Mouse (Mus musculus): Measurements from ENCODE around the gene Dand5. TPM values are rescaled to one million over a fixed set of nuclear protein-coding genes. Genes with fewer than 3 reads are reported as not detected.

Dand5 gene
- polyA plus RNA-seq, 1 experiment from 2014 or later, result 2.5 TPM

DNA sequence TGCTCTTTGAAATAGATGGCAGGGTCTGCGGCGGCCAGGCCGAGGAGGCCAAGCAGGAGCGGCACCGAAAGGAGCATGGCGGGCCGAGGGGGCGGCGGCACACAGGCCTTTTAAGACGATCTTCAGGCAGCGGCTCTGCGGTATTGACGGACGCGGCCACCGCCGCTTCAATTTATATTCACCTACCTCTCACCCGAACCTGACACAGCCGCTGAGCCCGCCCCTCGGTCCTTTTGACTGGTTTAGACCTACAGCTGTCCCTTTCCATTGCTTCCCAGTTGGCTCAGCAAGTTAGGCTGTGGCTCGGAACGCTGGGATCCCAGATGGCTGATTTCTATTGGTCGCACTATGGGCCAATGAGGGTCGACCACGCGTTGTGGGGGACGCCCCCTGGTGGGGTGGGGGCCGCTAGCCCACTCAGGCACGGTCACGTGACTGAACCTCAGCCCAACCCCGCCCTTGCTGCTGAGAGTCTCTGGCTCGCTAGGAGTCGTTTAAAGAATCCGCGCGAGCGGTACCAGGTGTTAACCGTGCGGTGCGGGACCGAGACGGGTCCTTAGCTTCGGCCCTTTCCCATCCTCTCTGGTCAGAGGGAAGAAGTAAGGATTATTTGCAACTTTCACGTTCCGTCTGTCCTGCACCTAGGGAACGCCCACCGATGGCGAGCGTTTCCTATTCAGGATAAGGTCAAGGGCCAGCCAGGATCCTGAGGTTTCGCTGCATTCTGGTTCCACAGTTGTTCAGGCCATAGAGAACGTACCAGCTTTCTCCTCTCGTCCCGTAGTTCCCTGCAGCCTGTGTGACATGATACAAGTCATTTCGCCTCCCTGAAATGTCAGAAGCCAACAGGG, 24.3 kb upstream of the Dand5 start, which contains the start of gene Calr:
Gene Calr (minus strand): TSS at position 213 of the 851 bp plus-strand sequence.
- H3K9me3 ChIP-seq (ENCODE audit: low read length), result no peaks in the 10 kb centered on the region
- peak; percentile 40; the same call in 1 of the 2 replicates for TF ChIP-seq EP300 (IDR thresholded peaks at IDR 0.05; ENCODE audit: low read depth)
- TF ChIP-seq CTCF (IDR thresholded peaks at IDR 0.05; ENCODE audit: low read depth), result peak; percentile 58
- H3K36me3 ChIP-seq (replicated peaks; ENCODE audit: insufficient read depth, low read length), result peaks cover 35% of the 10 kb centered on the region
- H3K4me3 ChIP-seq (ENCODE audit: low read depth, low read length), result peak within 1 kb of the TSS; percentile 71
- H3K9ac ChIP-seq (replicated peaks), result peak within 1 kb of the TSS; percentile 80
- peak; percentile 99 for DNase-seq
- peak within 1 kb of the TSS; percentile 88 for H3K4me2 ChIP-seq (ENCODE audit: low read depth, low read length)
- peak within 1 kb of the TSS; percentile 90 for H3K27ac ChIP-seq (ENCODE audit: low read depth)
- under 1% methylated on average over 55 of the region's 55 CpGs for WGBS (ENCODE audit: insufficient replicate concordance)
- H3K4me1 ChIP-seq (ENCODE audit: insufficient read depth), result peaks cover 28% of the 10 kb centered on the region
- no peaks in the 10 kb centered on the region for H3K27me3 ChIP-seq (ENCODE audit: insufficient read depth, low read length)
- ATAC-seq, result peak; percentile 99

DNA sequence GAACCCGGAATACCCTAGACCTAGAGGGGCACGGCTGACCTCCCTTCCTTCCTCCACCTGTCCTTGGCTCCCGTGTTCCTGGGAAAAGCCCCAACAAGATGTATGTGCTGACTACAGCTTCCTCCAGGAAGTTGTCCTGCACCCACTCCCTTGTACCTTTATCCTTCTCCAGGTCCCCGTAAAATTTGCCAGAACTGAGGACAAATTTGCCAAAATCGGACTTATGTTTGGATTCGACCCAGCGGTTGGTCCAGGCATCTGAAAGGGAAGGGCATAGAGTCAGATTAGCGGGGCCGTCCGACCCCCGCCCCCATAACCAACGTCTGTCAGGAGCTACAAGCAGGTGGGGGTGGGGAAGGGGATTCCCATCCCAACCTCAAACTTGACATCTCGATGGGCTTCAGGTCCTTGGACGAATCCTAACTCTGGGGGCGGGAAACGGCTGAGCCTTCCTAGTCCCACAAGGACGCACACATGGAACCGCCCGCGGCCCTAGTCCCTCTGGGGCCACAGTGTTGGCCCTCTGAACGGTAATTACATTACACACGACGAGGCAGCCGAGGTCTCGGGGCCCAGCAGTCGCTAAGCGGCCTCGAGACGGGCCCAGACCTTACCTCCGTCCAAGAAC, 23.6 kb upstream of the Dand5 start:
- under 1% methylated on average over 30 of the region's 30 CpGs for WGBS (ENCODE audit: insufficient replicate concordance)
- Histone ChIP-seq H3K4me2 (ENCODE audit: low read depth, low read length) (peak overlapping the region; percentile 88), H3K36me3 (replicated peaks; ENCODE audit: insufficient read depth, low read length) (peaks cover 41% of the 10 kb centered on the region), H3K9me3 (ENCODE audit: low read length) (no peaks in the 10 kb centered on the region), H3K4me3 (ENCODE audit: low read depth, low read length) (peak overlapping the region; percentile 71), H3K27ac (ENCODE audit: low read depth) (peak overlapping the region; percentile 85), H3K4me1 (ENCODE audit: insufficient read depth) (peaks cover 31% of the 10 kb centered on the region), H3K9ac (replicated peaks) (peak overlapping the region; percentile 80), H3K27me3 (ENCODE audit: insufficient read depth, low read length) (no peaks in the 10 kb centered on the region)
- TF ChIP-seq EP300 (IDR thresholded peaks at IDR 0.05; ENCODE audit: low read depth) (no peak), CTCF (IDR thresholded peaks at IDR 0.05; ENCODE audit: low read depth) (no peak)
- peak; percentile 30 for ATAC-seq
- no peak for DNase-seq

DNA sequence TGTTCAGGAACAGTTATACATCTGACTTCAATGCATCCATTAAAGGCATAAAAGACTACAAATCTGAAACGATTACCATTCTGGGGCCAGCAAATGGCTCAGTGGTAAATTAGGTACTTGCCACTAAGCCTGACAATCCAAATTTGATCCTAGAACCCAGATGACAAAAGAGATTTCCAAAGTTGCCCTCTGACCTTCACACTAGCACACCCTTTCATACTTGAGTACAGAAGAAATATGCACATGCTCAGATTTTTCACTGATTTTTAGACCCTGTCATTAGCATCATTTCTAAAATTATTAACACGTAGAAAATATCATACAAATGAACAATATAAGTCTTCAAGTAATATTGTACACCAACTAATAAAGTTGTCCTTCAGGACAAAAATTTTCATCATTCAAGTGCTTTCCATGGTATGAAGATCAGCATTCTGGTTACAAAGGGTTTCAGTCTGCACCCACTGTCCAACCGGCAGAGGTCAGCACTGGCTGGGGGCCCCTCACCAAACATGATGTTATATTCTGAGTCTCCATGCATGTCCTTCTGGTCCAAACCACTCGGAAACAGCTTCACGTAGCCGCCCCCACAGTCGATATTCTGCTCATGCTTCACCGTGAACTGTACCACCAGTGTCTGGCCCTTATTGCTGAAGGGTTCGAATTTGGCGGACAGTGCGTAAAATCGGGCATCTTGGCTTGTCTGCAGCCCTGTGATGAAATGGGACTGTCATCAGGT, 22.9 kb upstream of the Dand5 start:
- Histone ChIP-seq H3K9me3 (ENCODE audit: low read length) (no peaks in the 10 kb centered on the region), H3K27ac (ENCODE audit: low read depth) (peak overlapping the region; percentile 85; the same call in 1 of the 2 replicates), H3K4me2 (ENCODE audit: low read depth, low read length) (peak overlapping the region; percentile 88), H3K4me1 (ENCODE audit: insufficient read depth) (peaks cover 32% of the 10 kb centered on the region), H3K36me3 (replicated peaks; ENCODE audit: insufficient read depth, low read length) (peaks cover 43% of the 10 kb centered on the region), H3K27me3 (ENCODE audit: insufficient read depth, low read length) (no peaks in the 10 kb centered on the region), H3K9ac (replicated peaks) (peak overlapping the region; percentile 80), H3K4me3 (ENCODE audit: low read depth, low read length) (peak overlapping the region; percentile 71)
- DNase-seq (peak; percentile 63), ATAC-seq (no peak)
- 11% methylated on average over 12 of the region's 12 CpGs for WGBS (ENCODE audit: insufficient replicate concordance)
- peak; percentile 73 for TF ChIP-seq CTCF (IDR thresholded peaks at IDR 0.05; ENCODE audit: low read depth)
- no peak for TF ChIP-seq EP300 (IDR thresholded peaks at IDR 0.05; ENCODE audit: low read depth)

DNA sequence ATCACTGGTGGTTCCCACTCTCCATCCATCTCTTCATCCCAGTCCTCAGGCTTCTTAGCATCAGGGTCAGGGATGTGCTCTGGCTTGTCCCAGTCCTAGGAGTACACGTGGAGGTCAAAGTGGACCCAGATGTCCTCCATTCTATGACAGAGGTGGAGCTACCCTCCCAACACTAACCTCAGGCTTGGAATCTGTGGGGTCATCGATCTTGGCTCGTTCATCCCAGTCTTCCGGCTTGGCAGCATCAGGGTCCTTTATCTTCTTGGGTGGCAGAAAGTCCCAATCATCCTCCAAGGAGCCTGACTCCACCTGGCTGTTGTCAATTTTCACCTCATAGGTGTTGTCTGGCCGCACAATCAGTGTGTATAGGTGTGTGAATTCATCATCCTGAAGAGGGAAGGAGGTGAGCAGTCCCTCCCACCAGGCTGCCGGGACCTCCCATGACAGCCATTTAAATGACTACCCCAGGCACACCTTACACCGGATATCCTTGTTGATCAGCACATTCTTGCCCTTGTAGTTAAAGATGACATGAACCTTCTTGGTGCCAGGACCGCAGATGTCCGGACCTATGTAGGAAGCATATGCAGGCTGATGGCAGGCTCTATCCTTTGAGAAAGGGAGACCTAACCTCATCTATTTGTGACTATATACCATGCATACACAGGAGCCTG, 21.9 kb upstream of the Dand5 start:
- H3K4me3 ChIP-seq (ENCODE audit: low read depth, low read length), result peak overlapping the region; percentile 71; the same call in 1 of the 2 replicates
- peaks cover 33% of the 10 kb centered on the region for H3K4me1 ChIP-seq (ENCODE audit: insufficient read depth)
- no peaks in the 10 kb centered on the region for H3K27me3 ChIP-seq (ENCODE audit: insufficient read depth, low read length)
- H3K36me3 ChIP-seq (replicated peaks; ENCODE audit: insufficient read depth, low read length), result peaks cover 43% of the 10 kb centered on the region
- peak overlapping the region; percentile 88 for H3K4me2 ChIP-seq (ENCODE audit: low read depth, low read length)
- TF ChIP-seq EP300 (IDR thresholded peaks at IDR 0.05; ENCODE audit: low read depth) (no peak), CTCF (IDR thresholded peaks at IDR 0.05; ENCODE audit: low read depth) (no peak)
- WGBS (ENCODE audit: insufficient replicate concordance), result 74% methylated on average over 9 of the region's 9 CpGs
- no peak for ATAC-seq
- H3K27ac ChIP-seq (ENCODE audit: low read depth), result no peak overlapping the region
- H3K9ac ChIP-seq (replicated peaks), result peak overlapping the region; percentile 80
- H3K9me3 ChIP-seq (ENCODE audit: low read length), result no peaks in the 10 kb centered on the region
- no peak for DNase-seq

DNA sequence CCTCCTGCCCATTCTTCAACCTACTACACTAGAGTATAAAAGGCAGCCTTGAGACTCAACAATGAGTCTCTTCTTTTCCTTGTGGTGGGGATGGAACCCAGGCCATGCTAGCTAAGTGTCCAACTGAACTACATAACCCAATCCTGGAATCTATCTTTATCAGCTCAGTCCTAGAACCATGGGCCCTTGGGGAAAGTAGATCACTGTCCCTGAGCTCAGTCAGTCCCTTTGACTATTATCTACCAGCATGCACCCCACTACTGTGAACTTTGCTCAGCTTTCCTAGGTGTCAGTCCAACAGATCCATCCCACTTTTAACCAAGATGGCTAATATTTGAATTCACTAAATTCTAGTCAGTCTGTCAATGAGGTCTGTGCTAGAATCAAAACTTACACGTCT, 18.9 kb upstream of the Dand5 start:
- H3K27me3 ChIP-seq (ENCODE audit: insufficient read depth, low read length), result no peaks in the 10 kb centered on the region
- peaks cover 64% of the 10 kb centered on the region for H3K36me3 ChIP-seq (replicated peaks; ENCODE audit: insufficient read depth, low read length)
- H3K9ac ChIP-seq (replicated peaks), result no peak overlapping the region
- no peak overlapping the region for H3K4me2 ChIP-seq (ENCODE audit: low read depth, low read length)
- peaks cover 27% of the 10 kb centered on the region for H3K4me1 ChIP-seq (ENCODE audit: insufficient read depth)
- no peak for DNase-seq
- no peak for TF ChIP-seq CTCF (IDR thresholded peaks at IDR 0.05; ENCODE audit: low read depth)
- no peak for TF ChIP-seq EP300 (IDR thresholded peaks at IDR 0.05; ENCODE audit: low read depth)
- H3K4me3 ChIP-seq (ENCODE audit: low read depth, low read length), result no peak overlapping the region
- peak overlapping the region; percentile 92; the same call in 1 of the 2 replicates for H3K27ac ChIP-seq (ENCODE audit: low read depth)
- no peak for ATAC-seq
- no peaks in the 10 kb centered on the region for H3K9me3 ChIP-seq (ENCODE audit: low read length)
- WGBS (ENCODE audit: insufficient replicate concordance), result 75% methylated on average over 1 of the region's 1 CpGs
